Mouse (Mus musculus): ENCODE data around the gene Mlip. TPM values are rescaled to one million over a fixed set of nuclear protein-coding genes. Genes with fewer than 3 reads are reported as not detected.
A peak's percentile ranks its signal among the peaks of the same experiment; 100 is the strongest.

Gene Mlip
- total RNA-seq, 2 experiments from 2014 or later = 102 to 111 TPM

DNA sequence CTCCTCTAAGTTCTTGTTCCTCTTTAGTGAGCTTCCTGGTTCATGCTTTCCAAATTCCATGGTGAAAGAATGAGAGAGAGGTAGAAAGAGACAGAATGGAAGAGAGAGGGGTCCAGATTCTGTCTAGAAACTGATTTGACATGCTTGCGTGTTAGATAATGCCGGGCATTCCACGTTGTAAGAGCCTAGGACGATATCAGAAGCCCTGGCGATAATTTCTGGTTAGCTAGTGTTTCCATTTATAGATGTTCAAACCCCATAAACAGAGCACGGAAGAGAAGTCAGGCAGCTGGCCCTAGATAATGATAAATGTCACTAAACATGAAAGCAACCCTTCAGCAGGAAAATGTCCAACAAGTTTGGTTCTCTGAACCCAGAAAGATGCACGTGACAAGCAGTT lies 5.1 kb downstream of the Mlip start:
- no peak for DNase-seq

DNA sequence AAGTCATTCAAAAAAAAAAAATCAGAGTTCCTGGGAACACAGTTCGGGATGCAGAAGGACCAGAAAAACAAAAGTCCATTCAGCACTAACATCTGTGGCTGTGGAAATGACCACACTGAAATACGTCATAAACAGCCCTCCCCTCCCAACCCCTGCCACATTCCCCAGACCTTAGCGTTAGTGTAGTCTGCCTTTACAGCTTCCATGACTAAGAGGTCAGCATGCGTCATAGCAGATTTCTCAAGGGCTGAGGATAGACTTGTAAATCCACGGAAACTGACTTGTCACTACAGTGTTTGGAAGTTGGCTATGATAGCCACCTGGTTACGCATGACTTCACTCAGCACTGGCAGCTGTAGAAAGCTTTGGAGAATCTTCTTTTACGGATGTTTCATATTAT lies 8.5 kb downstream of the Mlip start:
- DNase-seq = no peak

DNA sequence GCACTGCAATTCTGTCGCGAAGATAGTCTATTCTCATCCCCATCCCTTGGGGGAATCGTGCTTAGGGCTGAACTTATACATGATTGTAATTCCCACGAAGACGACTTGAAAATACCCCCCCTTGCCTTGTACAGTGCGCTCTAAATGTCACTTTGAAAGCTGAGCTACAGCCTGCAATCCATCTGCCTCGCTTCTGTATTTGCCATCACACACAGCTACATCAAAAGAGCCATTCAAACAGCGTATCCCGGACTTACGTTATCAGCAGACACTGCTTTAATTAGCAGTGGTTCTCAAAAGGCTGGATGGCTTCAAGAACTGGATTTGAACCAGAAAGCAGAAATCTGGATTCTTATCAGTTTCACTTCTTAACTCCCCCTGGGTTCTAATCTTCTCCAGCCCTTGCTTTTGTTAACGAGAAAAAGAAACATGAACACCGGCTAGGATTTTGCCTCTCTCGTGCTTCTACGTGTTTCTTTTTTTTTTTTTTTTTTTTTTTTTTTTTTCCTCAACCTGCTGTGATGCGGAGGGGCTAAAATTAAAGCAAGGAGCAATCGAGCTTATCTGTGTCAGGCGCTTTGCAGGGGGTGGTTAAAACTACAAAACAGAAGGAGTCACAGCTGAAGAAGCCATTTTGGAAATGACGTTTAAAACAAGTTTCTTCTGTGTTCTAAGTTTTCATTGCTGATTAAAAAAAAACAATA lies 12.5 kb downstream of the Mlip start:
- no peak for DNase-seq

DNA sequence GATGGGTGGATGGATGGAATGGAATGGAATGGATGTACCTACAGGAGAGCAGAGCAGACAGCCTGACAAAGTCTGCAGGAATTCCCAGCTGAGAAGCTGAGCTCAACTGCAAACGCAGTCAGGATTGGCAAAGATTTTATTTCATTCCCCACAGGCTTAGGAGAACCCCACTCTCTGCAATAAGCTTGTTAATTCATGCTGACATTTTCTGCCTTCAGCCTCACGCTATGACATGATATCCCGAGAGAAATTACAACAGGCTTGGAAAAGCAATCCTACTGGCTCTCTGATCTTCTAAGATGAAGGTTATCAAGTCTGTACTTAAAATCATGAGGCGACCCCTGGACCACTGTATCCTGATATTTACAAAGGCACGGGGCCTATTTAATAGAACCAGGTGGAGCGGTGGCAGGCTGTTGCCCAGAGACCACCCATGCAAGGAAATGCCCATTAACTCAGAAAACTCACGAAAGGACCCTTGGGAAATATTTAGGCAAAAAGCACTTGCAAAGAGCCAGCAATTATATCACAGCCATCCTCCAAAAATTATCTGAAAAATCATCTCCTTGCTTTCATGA lies 13.1 kb downstream of the Mlip start:
- no peak for DNase-seq

DNA sequence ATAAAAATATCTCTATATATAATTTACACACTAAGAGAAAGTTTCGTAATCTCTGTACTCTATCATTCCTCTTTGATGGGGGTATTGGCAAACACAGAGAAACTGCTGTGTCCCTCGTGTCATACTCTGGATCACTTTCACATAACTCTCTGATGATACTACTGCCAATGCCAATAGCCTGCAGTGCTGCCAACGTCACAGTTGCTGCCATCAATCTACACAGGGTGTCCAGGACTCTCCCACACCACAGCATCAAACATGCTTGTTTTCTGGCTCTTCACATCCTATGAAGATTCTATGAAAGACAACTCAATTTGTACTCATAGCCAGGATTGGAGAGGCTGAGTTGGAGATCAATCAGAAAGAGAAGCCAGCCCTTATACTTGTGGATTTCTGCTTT lies 17.4 kb downstream of the Mlip start:
- DNase-seq = peak; percentile 59

DNA sequence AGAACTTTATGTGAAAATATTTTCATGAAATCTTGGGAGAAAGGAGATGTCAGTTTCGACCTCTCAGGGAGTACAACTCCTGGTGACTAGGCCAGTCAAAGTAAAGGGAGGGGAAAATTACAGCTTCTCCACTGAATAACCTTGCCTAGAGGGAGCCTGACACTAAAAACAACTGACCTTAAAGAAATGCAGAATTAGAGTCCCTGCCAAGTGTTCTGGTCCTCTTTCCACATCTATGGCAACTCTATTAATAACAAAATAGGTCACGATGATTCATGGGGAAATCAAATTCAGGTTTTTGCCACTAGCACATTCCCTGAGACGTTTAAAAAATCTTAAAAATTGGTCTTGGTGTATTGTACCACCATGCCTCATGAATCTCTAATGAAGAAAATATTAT lies 34.4 kb downstream of the Mlip start:
- DNase-seq = no peak

DNA sequence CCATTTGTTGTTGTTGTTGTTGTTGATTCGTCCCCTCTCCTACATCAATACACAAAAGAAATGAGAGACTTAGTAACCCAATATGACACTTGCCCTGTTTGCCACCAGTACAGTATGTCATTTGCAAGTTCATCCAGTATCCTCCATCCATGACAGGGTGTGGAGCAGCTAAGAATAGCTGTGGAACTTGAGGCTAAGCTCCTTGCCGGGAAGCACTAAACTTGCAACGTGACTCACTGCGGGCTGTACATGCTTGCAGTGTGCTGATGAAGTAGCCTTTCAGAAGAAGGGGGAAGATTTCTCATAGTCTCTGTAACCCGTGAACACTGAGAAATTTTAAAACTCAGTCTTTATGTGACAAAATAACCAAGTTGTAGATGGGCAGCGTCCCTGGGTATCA lies 42.2 kb downstream of the Mlip start:
- DNase-seq = no peak

DNA sequence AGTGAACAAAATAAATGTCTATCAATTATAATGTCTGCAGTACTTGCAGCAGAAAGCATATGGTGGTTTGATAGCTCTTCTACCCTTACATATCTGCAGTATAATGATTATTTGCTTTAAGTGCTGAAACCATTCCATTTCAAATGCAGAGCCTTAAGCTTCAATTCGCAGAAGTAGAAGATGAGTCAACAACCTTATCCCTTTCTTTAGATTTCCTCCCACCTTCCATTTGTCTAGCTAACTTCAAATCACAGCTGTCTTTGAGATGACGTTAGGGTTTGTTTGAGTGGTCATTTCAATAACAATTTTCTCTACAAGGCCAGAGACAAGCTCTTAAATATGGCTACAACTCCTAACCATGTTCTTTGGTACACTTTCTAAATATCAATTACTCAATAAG lies 47.4 kb downstream of the Mlip start:
- DNase-seq = no peak

DNA sequence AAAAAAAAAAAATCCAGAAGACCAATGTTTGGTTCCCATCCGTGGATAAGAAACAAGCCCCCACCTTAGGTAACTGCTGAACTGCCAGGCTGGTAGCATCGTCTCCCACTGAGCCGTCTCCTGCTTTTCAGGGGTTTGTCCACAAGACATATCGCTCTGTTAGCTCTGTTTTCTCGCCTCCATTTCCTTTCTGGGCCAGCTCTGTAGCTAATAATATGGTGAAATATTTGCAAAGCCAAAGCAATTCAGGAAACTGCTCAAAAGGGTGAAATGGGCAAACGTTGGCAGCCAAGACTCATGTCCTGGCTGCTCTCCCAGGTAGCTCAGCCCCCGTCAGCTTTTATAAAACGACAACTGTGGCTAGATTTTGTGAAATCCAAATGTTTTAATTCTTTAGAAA lies 50.4 kb downstream of the Mlip start:
- DNase-seq = no peak

DNA sequence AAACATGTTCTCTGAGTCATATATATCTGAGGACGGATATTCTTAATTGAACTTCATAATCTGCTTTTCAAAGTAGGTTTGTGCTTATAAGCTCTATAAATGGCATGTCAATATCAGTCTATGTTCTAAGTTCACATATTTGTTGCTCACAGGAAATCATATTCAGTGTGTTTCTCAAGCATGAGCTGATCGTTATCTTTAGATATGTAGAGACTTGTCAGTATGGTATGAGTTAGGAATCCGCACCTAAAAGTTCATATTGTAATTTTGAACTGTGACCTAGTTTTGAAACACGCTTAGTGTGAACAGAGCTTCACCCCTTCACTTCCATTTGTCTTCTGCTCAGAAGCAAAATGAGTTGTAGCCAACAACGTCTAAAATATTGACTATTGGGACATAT lies 64.8 kb downstream of the Mlip start:
- DNase-seq = no peak

DNA sequence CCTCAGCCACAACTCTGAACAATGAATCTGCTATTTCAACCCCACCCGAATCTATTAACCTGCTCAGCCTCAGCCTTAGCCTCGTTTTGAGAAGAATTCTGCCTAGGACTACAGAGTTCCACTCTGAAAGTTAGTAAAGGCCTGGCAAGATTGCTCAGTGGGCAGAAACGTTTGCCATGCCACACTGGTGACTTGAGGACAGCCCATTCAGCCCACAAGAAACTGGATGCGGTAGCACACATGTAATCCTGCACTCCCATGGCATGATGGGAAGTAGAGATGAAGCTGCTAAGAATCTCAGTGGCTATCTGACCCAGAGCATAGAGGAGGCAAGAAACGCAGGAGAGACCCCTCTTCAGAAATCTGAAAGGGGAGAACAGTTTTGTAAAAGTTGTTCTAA lies 73.4 kb downstream of the Mlip start:
- DNase-seq = no peak

DNA sequence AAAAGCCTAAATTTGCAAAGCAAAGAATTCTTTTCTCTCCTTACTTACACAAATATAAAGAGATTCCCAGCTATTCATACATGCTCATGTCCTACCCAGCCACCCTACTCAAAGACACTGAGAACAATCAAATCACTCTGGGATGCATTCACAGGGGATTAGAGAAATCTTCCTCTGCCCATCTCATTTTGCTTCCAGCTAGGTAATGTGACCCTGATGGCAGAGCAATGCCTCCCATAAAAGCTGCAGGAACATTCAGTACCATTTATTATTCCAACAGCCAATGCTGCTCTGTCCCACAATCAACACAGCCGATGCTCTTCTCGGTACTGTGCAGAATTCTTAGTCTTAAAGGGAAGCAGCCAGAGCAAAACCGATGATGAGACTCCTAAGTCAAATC lies 74.7 kb downstream of the Mlip start:
- DNase-seq = no peak

DNA sequence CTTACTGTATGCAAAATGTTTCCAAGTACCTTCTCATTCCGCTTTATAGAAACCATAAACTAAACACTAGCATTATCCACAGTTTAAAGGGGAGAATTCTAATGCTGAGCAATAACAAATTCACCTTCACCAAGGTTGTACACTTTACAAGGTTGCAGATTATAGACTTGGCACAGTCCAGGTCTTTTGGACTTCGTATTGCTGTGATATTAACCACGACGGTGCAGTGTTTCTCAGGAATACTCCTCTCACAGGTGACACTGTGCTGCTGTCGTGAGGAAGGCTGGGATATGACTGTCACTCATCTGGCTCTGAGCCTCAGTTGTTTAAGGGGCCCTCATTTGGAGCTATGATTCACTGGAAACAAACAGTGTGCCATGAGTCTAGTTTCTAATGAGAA lies 75.5 kb downstream of the Mlip start:
- DNase-seq = no peak

DNA sequence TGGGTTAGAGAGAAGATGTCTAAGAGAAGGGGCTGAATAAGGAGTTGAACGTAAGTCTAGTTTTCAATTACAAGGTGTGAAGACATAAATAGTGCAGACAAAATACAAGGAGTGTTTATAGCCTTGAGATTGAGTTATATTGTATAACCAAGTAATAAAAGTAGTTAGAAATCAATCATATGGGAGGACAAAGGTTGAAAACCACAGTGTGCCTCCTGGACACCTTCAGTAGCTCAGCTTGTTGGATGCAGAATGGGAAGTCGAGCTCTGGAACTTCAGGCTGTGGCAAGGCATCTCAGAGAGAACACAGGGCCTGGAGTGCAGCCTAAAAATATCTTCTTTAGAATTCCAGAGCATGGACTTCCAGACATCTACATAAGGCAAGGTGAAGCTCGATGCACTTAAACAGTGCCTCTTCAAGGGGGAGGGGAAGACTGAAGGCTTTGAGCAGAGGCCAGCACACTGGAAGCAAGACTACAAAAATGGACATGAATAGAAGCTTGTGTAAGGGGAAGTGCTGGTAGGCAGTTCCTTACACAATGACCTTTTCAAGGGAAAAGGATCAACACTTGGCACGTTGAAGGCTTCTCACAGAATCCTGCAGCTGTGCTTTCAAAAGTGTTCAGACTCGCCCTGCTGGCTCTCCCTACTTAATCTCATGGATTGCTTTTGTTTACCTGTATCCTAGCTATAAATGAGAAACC lies 76.2 kb downstream of the Mlip start:
- no peak for DNase-seq

DNA sequence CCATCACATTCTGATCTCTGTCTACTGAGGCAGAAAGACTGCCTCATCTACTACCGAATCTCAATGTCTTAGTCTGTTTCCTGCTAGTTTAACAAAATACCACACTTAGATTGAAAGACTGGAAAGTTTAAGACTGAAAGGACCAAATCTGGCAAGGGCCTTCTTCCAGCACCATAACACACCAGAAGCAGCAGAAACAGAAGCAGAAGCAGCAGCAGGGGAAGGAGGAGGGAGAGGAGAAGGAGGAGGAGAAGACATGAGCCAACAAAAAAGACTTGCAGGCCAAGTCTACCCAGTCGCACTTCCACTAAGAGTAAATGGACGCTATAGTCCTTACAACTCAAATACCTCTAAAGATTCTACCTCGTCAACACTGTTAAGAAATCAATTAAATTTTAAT lies 80.0 kb downstream of the Mlip start:
- DNase-seq = no peak

DNA sequence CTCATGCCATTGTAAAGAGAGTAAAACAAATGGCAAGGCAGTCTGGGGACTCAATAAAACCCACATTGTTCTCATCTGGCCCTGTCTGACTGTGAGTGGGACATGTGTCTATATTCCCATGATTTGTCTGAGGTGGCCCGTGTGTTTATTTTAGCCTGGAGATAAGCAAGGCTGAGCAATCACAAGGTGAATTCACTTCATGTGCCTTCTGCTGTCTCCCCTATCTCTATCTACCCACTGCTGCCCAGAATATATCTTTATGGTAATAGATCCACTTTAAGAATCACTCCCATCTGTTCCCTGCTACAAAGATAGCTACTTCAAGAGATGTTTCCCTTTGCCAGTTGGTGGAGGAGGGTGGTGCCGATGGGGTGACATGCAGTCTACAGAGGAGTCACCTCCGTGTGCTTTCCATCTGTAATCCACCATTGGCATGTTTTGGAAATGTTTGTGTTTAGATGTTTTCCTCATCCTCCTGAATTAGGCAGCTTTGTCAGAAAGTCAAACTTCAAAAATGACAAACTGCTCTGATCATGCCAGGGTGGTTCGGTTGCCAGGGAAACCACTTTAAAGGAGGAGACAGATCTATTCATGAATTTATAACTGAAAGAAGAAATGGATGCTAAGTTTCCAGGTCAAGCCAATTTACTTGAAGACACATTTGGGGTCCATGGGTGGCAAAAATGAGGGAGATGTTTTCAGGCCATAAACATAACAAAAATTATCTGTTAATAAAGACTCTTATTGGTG lies 87.3 kb downstream of the Mlip start:
- DNase-seq = no peak

DNA sequence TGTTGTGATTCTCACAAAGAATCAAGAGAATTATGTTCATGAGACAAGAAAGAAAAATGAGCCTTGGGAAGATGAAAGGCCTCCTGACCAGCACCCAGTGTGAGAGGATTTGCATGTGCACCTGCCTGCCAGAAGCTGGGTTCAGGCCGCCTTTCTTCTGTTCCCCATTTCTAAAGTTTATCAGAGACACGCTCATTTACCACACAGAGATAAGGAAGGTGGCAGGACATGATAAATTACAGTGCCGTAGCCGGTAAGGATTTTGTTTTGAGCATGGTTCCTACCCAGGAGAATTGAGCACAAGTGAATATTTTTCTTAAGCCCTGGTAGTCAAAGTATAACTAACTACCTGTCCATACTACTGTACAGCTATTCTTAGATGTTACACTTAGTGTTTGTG lies 93.7 kb downstream of the Mlip start:
- DNase-seq = no peak

DNA sequence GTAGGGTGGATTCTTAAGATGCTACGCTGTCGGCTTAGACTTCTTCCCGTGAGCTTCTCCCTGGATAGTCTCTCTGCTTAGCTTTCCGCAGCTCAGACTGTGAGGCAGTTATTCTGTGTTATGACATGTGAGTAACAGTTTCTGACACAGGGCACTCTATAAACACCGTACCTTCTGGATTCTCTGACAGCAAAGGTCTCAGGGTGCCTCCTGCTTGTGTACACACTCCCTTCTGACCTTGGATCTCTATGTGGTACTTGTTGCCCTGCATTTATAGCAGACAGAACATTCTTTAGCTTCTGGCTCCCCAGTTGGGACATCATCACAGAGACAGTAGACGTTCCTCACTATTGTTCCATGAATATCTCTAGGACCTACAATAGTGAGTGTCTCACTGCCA lies 94.5 kb downstream of the Mlip start:
- DNase-seq = no peak

DNA sequence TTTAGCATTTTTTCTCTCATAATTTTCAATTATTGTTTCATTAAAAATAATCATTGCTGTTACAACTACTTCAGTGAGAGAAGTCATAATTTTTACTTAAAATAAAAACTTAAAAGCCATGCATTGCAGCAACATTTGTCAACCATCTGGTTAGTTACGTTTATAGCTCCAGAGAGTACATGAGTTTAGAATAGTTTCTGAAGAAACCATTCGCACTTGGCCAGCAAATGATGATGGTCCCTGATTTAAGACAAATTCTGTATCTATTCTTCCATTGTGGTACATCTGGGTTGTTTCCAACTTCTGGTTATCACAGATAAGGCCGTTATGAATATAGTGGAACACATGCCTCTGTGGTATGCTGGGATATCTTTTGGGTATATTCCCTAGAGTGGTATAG lies 98.3 kb downstream of the Mlip start:
- no peak for DNase-seq

DNA sequence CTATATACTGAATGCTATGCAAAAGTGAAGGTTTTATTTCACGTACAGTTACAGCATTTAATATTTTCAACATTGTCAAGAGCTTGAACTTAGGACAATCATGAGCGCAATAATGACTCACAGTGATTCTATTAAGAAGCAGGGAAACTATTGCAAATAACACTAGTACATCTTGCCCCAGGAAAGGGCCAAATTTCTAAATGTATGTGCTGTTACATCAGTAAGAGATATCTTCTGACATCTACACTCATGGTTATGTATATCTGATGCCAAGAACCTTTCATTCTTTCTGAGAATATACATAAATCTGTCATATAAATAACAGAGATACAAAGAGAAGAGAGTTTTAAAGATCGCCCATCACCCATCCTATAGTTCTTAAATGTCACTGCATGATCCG lies 100.0 kb downstream of the Mlip start:
- no peak for DNase-seq

DNA sequence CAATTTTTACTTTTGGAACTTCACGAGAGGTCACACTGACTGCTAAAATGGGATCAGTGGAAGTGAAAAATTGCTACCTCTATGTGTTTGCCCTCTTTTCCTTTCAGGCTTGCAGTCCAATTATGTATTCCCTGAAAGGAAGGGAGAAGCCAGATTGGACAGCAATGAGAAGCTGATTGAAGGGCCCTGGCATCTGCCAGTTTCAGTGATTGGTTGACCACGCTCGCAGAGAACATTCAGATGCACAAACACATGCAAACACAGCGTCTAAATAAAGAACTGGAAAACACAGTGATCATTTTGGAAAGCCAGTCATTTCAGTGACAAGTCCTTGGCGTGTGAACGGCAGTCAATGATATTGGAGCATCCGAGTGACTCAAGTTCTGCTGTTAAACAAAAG lies 100.6 kb downstream of the Mlip start:
- no peak for DNase-seq

DNA sequence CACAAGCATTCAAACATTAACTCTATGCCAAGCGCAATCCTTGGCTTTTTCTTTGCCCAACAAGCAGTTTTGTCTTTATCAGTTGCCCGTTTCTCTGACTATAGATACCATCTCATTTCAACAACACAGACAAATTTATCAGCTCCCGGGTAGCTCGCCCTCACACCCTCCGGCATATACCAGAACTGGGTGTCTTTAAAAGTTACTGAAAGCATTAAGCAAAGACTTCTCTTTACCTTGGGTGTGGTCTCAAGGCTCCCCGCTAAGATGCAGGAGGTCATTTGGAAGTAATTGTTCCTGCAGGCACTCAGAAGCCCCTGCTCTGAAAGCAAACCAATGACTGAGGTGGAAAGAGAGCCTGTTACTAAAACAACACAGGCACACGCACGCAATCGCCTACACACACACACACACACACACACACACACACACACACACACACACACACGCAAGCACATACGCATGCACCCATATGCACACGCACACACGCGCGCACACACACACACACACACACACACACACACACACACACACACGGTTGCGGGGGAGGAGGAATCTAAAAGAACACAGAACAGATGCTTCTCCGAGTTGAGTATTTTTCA lies 101.2 kb downstream of the Mlip start:
- no peak for DNase-seq

DNA sequence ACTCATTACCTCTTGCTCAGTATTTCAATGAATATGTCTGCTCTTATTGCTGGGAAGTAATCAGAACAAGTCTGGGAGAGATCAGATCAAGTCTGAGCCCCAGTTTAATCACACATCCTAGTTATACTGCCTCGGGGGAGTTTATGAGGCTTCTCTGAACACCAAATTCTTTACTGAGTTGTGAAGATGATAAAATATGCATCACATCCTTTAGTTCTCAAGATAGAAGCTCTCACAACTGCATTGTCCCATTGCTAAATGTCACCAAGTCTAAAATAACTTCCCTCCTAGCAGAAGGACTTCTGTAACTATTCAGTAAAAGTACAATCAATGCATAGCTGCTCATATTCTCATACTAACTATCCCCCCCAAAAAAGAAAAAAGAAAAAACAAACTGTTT lies 154.5 kb downstream of the Mlip start:
- DNase-seq = no peak
